Mouse (Mus musculus): ENCODE measurements around the gene Uqcrc2.

Uqcrc2 gene

GRCm38 (mm10) chr7:120634711-120635361 lies at the start of gene Uqcrc2:
TSS of gene Uqcrc2 (plus strand) at chr7:120635176.
- peak; percentile 87 for DNase-seq

- no peak for DNase-seq
Observed at GRCm38 (mm10) chr7:120597203-120597743, 37.7 kb upstream of the Uqcrc2 start.

DNA sequence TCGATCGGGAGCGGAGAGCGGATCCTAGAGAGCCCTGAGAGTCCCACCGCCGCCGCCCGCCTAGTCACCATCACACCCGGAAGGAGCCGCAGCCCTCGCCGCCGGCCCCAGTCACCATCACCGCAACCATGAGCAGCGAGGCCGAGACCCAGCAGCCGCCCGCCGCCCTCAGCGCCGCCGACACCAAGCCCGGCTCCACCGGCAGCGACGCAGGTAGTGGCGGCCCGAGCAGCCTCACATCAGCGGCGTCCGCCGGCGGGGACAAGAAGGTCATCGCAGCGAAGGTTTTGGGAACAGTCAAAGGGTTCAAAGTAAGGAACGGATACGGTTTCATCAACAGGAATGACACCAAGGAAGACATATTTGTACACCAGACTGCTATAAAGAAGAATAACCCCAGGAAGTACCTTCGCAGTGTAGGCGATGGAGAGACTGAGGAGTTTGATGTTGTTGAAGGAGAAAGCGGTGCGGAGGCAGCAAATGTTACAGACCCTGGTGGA lies 37.2 kb upstream of the Uqcrc2 start:
- peak; percentile 21 for DNase-seq

DNA sequence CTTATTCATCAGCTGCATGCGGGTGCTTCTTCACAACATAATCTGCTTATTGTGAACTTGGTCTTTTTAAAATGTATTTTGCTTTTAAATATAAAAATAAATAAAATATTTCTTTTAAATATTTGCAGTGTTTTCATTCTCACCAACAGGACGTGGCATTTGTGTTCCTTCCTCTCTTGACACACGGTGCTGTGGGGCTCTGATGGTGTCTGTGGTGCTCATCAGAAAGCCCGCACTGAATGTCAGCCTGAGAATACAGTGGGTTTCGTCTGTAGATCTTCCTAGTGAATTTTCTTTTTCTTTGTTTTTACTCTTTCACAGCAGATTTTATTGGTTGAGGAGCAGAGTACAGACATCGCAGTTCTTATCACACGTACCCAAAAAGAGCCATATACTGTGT lies 36.6 kb upstream of the Uqcrc2 start:
- DNase-seq = no peak

GRCm38 (mm10) chr7:120620075-120620771 lies 14.8 kb upstream of the Uqcrc2 start:
- no peak for DNase-seq

- DNase-seq = no peak
Observed at GRCm38 (mm10) chr7:120620841-120621240, 14.1 kb upstream of the Uqcrc2 start.

- no peak for DNase-seq
Observed at GRCm38 (mm10) chr7:120632518-120632917, 2.5 kb upstream of the Uqcrc2 start.

DNA sequence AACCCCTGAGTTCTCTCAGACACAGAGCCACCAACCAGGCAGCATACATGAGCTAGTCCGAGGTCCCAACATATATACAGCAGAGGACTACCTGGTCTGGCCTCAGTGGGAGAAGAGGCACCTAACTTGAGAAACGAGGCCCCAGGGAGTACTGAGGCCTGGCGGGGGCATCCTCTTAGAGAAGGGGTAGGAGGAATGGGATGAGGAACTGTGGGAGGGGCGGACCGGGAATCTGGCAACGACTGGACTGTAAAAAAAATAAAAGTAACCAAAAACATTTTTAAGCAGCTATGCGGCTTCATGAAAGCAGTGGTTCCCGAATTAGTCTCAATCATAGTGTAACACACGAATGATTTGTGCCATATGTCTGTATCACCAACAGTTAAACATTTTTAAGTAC lies 675 bp upstream of the Uqcrc2 start:
- DNase-seq = no peak

DNA sequence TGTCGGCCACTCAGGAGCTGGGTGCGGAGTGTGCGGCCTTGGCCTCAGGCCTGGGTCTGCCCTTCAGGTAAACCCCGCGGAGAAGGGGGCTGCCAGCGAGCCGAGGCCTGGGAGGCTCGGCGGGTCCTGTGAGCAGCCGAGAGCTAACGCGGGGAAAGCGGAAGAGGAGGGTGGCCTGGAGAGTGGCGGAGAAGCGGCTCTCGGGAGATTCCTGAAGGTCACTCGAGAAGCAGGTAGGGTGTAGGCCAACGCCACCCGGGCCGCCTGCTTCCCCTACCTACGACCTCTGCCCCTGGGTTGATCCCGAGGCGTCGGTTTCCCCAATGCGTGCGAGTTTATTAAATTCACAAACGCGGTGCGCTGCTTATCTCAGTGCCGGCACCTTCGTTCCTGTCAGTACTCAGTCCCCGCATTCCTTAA lies 396 bp downstream of the Uqcrc2 start:
- DNase-seq = no peak

GRCm38 (mm10) chr7:120635821-120636220 lies 845 bp downstream of the Uqcrc2 start:
- DNase-seq = no peak

- DNase-seq = no peak
Observed at GRCm38 (mm10) chr7:120643217-120643616, 8.2 kb downstream of the Uqcrc2 start.

- peak; percentile 42 for DNase-seq
Observed at GRCm38 (mm10) chr7:120647849-120648248, 12.9 kb downstream of the Uqcrc2 start.

DNA sequence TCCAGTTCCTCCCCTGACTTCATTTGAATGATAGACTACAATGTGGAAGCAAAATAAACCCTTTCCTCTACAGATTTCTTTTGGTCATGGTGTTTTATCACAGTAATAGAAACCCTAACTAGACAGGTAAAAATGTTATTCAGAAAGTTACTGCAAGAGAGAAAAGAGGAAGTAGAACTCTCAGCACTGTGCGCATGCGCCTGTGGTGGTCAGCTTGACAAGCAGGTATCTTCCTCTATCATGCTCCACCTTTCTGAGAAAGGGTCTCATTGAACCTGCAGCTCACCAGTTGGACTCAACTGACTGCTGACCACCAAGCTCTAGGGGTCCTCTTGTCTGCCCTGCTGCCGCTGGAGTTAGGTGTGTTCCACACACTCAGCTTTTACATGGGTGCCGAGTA lies 27.1 kb downstream of the Uqcrc2 start:
- DNase-seq = no peak

DNA sequence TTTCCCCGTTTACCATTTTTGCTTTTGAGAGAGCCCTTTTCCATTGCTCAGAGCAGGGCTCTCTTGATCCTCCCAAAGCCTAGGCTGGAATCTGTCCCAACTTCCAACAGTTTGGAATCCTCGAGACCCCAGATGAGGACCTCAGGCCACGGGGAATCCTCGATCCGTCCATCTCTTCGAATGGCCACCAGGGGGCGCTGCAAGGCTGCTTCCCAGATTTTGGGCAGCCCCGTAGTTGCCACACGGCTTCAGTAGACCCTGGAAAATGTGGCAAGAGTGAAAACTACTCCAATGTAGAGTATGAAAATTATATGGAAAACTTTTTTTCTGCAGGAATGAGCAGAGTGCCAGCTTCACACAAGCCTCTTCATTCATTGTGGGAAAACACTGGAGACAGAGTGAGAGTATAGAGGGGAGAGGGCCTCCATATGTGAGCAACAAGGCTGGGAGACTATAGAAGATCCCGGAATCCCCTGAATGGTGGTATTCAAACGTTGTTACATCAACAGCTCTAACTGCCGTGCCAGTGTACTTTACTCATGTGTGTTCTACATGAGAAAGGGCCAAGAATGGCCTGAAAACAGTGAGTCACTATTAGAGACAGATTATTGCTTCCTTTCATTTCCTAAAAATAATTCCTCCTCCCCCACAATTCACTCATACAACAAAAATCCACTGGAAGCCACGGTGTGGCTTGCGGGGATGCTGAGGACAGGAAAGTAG lies 35.3 kb downstream of the Uqcrc2 start, which contains the start of gene Pdzd9:
Pdzd9 (minus strand) TSS at position 191 of the 723 bp plus-strand sequence.
- DNase-seq = peak; percentile 56

- DNase-seq = no peak
Observed at GRCm38 (mm10) chr7:120671271-120671670, 36.3 kb downstream of the Uqcrc2 start.

DNA sequence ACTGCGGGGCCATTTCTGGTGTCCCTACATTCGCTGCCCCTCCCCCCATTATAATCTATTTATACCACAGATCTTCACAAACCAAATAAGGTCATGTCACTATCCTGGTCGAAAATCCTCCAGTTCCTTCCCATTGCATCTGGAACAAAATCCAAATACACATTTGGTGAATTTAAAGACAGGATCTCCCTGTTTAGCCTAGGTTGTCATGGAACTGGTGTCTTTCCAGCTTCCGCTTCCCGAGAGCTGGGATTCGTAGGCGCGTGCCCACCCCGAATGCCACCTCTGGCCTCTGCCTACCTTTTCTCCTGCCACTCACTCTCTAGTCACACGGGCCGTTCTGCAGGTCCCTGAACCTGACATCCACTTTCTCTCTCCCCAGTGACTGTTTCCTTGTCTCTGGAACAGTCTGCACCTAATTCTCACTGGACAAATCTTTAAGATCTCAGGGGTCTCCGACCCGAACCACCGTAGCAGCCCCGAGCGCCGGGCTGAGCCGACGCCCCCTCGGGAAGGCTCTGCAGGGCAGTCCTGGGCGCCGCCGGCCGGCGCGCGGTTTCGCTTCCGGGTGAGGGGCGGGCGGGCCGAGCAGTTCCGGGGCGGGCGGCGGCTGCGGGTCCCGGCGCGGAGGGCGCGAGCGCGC lies 42.1 kb downstream of the Uqcrc2 start, which contains the start of gene Mosmo:
Mosmo (plus strand) TSS at position 618 of the 643 bp plus-strand sequence.
- DNase-seq = peak; percentile 71

GRCm38 (mm10) chr7:120677764-120678531 lies 43.0 kb downstream of the Uqcrc2 start:
- DNase-seq = peak; percentile 44

GRCm38 (mm10) chr7:120679023-120679422 lies 44.0 kb downstream of the Uqcrc2 start:
- no peak for DNase-seq

GRCm38 (mm10) chr7:120682002-120682401 lies 47.0 kb downstream of the Uqcrc2 start:
- DNase-seq = no peak

DNA sequence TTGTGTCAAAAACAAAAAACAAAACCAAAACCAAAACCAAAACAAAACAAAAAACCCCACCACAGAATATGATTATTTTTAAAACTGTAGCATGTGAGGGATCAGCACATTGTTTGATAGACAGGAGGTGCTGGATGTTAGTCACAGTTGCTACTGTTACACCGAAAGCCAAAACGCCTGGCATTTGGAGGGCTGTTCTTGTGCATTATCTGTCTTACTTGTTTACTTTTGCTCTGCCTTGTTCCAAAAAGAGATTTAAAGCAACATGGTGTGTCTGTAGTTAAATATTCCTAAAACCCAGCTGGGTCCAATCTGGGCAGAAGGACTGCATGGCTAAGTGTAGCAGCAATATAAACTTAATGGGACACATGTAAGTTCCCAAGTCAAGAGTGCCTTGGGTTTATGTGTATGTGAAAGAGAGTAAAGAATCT lies 49.8 kb downstream of the Uqcrc2 start:
- no peak for DNase-seq

DNA sequence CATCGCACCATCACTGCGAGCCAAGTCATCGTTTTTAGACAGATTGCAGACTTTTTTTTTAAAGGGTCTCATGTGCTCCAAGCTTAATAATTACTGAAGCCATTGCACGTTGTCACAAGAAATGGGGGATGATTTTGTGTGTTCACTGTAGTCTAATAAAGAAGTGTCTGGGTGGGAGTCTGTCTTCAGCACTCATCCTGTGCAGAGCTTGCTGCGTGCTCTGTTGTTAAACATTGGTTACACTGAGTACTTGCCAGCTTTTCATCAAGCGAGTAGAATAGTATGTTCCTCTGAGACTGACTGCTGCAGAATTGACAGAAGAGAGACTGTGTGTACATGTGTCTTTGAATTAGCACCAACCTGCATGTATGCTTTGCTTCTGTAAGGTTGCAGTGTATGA lies 50.3 kb downstream of the Uqcrc2 start:
- no peak for DNase-seq

GRCm38 (mm10) chr7:120690634-120691033 lies 55.7 kb downstream of the Uqcrc2 start:
- DNase-seq = no peak

Measured in right cerebral cortex, postnatal 25 days (tissue).